Mouse (Mus musculus) forebrain, embryonic 15.5 days (tissue): ENCODE results near the gene Gsdma3. TPM values are rescaled to one million over a fixed set of nuclear protein-coding genes. Genes with fewer than 3 reads are reported as not detected.
"Not testable (repeated sequence)": the region's sequence is repeated elsewhere in the genome, so short reads cannot be mapped to it uniquely, and the experiment has no call there.

Source experiments
- ATAC-seq: fragments of 200-750 bp; cut with Nextera tagmentation; replicated peaks from 2 replicates; pipeline ENCODE4 v1.8.0; 2017; ENCODE audit warnings: mild to moderate bottlenecking, moderate TSS enrichment, moderate library complexity
- H3K27ac ChIP-seq: fragments of 300-500 bp; sonication (generic); replicated peaks from 2 replicates; pipeline ENCODE4 v1.5.1; 2015; ENCODE audit warnings: mild to moderate bottlenecking, inconsistent platforms
- H3K27me3 ChIP-seq: fragments of 300-500 bp; sonication (generic); 2 replicates; pipeline ENCODE4 v1.6.1; 2015; ENCODE audit warnings: inconsistent platforms
- H3K36me3 ChIP-seq: fragments of 300-500 bp; sonication (generic); 2 replicates; pipeline ENCODE4 v1.6.1; 2015; ENCODE audit warnings: mild to moderate bottlenecking, inconsistent platforms
- H3K4me1 ChIP-seq: fragments of 300-500 bp; sonication (generic); 2 replicates; pipeline ENCODE4 v1.6.1; 2015; ENCODE audit warnings: inconsistent platforms
- H3K4me2 ChIP-seq: fragments of 300-500 bp; sonication (generic); replicated peaks from 2 replicates; pipeline ENCODE4 v1.6.1; 2015; ENCODE audit warnings: mild to moderate bottlenecking, inconsistent platforms
- H3K4me3 ChIP-seq: fragments of 300-500 bp; sonication (generic); 2 replicates; pipeline ENCODE4 v1.5.1; 2015; ENCODE audit warnings: mild to moderate bottlenecking, inconsistent platforms
- H3K9ac ChIP-seq: fragments of 300-500 bp; sonication (generic); replicated peaks from 2 replicates; pipeline ENCODE4 v1.6.1; 2015; ENCODE audit warnings: mild to moderate bottlenecking, inconsistent platforms
- H3K9me3 ChIP-seq: fragments of 300-500 bp; sonication (generic); 2 replicates; pipeline ENCODE4 v1.6.1; 2016; ENCODE audit warnings: inconsistent platforms
- WGBS: fragments of 180-500 bp; shearing (Covaris S2); methylation state at CpG from one replicate; pipeline ENCODE4 v1.1.7; 2015; ENCODE audit warnings: mixed read lengths; 5-methylcytosine and 5-hydroxymethylcytosine counted together
- polyA plus RNA-seq: library from polyadenylated mRNA; unstranded; fragments of >200 nt; fragmentation: Nextera tagmentation; extraction: Ambion mirVana; gene quantifications from 2 replicates; pipeline ENCODE4 v1.2.1, GENCODE M21; 2015

The Gsdma3 gene
- polyA plus RNA-seq, 1 experiment from 2014 or later = not detected

DNA sequence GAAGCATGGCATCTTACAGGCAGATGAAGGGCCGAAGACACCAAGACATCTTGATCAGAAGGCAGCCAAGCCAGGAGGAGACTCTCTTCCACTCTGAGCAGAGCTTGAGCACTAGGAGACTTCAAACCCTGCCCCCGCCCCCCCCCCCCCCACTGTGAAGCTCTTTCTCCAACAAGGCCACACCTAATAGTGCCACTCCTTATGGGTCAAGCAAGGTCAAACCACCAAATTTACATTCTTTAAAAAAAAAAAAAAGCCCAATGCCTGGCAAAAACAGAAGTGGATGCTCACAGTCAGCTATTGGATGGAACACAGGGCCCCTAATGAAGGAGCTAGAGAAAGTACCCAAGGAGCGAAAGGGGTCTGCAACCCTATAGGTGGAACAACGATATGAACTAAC is 54.4 kb downstream of the Gsdma3 start:
- H3K27ac ChIP-seq, H3K4me3 ChIP-seq, H3K4me2 ChIP-seq, H3K9me3 ChIP-seq, H3K27me3 ChIP-seq, H3K9ac ChIP-seq, ATAC-seq, H3K36me3 ChIP-seq: not testable (repeated sequence)
- WGBS = 83% methylated on average over 4 of the region's 4 CpGs
- peaks cover 19% of the 10 kb centered on the region for H3K4me1 ChIP-seq

DNA sequence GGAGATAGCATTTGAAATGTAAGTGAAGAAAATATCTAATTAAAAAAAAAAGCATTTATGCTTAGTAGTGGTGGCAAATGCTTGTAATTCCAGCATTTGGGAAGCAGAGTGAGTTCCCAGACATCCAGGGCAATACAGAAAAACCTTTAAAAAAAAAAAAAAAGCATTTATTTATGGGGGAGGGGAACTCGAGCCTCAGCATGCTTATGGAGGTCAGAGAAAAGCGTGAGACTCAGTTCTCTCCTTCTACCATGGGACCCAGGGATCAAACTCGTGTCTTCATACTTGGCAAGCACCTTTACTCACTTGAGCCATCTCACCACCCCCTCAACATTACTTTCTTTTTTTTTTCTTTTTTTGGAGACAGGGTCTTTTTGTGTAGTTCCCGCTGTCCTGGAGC is 55.0 kb downstream of the Gsdma3 start:
- no peaks in the 10 kb centered on the region for H3K9me3 ChIP-seq
- no peak overlapping the region for H3K4me3 ChIP-seq
- no peak for ATAC-seq
- 85% methylated on average over 4 of the region's 4 CpGs for WGBS
- no peak overlapping the region for H3K9ac ChIP-seq
- H3K4me1 ChIP-seq = peaks cover 19% of the 10 kb centered on the region
- peaks cover 12% of the 10 kb centered on the region for H3K36me3 ChIP-seq
- H3K4me2 ChIP-seq = no peak overlapping the region
- no peak overlapping the region for H3K27ac ChIP-seq
- H3K27me3 ChIP-seq = no peaks in the 10 kb centered on the region

DNA sequence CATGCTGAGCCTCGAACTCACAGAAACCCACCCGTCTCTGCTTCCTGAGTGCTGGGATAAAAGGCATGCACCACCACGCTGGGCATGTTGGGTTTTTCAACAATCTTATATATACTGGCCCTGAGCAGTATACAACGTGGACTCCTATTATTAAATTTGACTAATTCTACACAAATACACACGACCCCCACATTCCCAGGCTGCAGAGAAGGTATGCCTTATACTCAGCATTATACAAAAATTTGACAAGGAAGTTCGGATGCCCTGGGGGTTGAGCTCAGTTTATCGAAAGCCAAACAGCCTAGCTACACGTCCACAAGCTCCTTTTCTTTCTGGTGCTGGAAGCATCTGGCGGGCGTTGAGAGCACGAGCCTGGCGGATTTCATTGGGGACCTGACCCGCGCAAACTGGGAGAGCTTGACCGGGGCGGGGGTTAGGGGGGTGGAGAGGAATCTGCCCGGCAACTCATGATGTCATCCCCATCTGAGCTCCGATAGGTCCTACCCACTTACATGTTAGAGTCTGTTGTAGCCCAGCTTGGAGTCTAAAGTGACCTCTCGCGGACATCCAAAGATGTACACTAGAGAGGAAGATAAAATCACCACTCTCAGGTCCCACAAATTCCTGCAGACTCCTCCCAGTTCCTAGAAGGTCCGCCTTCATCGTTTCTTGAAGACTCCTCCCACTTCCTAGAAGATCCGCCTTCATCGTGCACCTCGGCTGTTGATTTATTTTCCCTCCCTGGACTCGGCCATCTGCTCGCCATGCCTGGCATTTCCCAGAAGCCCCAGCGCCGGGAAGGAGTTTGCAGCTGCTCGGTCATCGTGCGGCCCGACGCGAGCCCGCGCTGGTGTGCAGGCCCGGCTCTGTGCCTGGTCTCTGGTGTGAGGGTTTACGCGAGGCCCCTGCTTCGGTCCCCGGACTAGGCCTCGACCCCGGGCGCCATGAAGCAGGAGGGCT is 55.9 kb downstream of the Gsdma3 start, which contains the start of gene Psmd3:
Gene Psmd3 (plus strand): TSS at position 769 of the 960 bp plus-strand sequence.
- H3K36me3 ChIP-seq = peaks cover 21% of the 10 kb centered on the region
- 5% methylated on average over 45 of the region's 45 CpGs for WGBS
- H3K4me1 ChIP-seq = peaks cover 19% of the 10 kb centered on the region
- H3K4me3 ChIP-seq = peak within 1 kb of the TSS; percentile 99
- peak within 1 kb of the TSS; percentile 100 for H3K9ac ChIP-seq
- H3K27me3 ChIP-seq = no peaks in the 10 kb centered on the region
- no peaks in the 10 kb centered on the region for H3K9me3 ChIP-seq
- ATAC-seq = peak; percentile 97
- peak within 1 kb of the TSS; percentile 97 for H3K4me2 ChIP-seq
- H3K27ac ChIP-seq = peak within 1 kb of the TSS; percentile 71

DNA sequence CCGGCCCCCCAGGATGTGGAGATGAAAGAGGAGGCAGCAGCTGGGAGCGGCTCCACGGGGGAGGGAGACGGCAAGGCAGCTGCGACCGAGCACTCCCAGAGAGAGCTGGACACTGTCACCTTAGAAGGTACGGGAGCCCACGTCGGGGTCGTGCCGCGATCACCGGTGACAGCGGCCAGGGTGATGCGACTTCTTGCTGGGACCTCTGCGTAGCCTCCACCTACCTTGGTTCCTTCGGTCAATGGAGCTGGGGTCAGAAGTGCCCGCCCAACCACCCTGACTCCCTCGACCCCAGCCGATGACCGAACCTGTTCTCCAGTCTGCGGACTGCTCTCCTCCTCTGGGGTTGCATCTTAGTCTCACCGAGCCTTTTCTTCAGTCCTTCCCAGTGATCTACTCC is 56.7 kb downstream of the Gsdma3 start:
- H3K4me2 ChIP-seq = peak overlapping the region; percentile 97
- H3K4me3 ChIP-seq = peak overlapping the region; percentile 99
- peak overlapping the region; percentile 100 for H3K9ac ChIP-seq
- H3K9me3 ChIP-seq = no peaks in the 10 kb centered on the region
- peaks cover 28% of the 10 kb centered on the region for H3K36me3 ChIP-seq
- peak; percentile 36 for ATAC-seq
- H3K27me3 ChIP-seq = no peaks in the 10 kb centered on the region
- H3K4me1 ChIP-seq = peaks cover 19% of the 10 kb centered on the region
- WGBS = under 1% methylated on average over 23 of the region's 23 CpGs
- H3K27ac ChIP-seq = peak overlapping the region; percentile 71

DNA sequence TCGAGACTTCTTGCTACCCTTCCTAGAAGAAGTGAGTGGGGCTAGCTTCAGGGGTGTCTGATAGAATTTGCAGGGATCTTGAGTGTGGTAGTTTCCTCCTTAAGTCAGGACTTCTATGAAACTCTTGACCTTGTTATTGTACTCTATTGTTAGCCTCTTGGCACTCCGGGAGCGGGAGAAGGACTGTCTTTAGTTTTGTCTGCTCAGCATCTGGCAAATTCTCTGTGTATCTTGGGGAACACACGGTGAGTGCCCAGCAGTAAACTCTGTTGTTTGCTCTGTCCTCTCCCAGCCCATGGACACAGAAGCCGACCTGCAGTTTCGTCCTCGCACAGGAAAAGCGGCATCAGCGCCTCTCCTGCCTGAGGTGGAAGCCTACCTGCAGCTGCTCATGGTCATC is 59.5 kb downstream of the Gsdma3 start:
- Histone ChIP-seq H3K9me3 (no peaks in the 10 kb centered on the region), H3K4me1 (peaks cover 19% of the 10 kb centered on the region), H3K27ac (no peak overlapping the region), H3K36me3 (peaks cover 52% of the 10 kb centered on the region), H3K9ac (no peak overlapping the region), H3K4me2 (no peak overlapping the region), H3K27me3 (no peaks in the 10 kb centered on the region), H3K4me3 (no peak overlapping the region)
- WGBS = 90% methylated on average over 9 of the region's 9 CpGs
- ATAC-seq = no peak

DNA sequence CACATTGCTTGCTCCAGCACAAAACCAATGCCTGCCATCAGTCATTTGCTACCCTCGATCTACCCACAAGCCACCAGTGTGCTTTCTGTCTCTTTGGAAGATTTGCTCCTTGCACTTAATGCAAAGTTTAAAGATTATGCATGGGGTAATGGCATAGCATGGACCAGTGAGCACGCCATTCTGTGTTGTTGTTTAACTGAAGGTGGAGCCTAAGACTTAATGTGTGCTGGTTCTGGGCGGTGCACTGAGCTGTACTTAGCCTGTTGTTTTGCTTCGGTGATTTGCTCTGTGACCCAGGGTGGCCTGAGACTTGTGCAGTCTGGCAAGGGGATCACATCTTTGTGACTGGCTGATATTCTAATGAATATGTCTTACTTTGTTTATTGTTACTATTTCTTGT is 60.8 kb downstream of the Gsdma3 start:
- H3K4me1 ChIP-seq = peaks cover 14% of the 10 kb centered on the region
- H3K9me3 ChIP-seq = no peaks in the 10 kb centered on the region
- no peak overlapping the region for H3K4me3 ChIP-seq
- ATAC-seq = no peak
- H3K27me3 ChIP-seq = no peaks in the 10 kb centered on the region
- H3K9ac ChIP-seq = no peak overlapping the region
- H3K4me2 ChIP-seq = no peak overlapping the region
- H3K27ac ChIP-seq = no peak overlapping the region
- WGBS = 91% methylated on average over 4 of the region's 4 CpGs
- peaks cover 65% of the 10 kb centered on the region for H3K36me3 ChIP-seq

Other genes starting within 250 kb of the Gsdma3 start
- gene Tcap, start 242.5 kb upstream of the Gsdma3 start, polyA plus RNA-seq = 0.18 and 0.20 TPM in 2 replicates
- gene Pnmt, start 239.9 kb upstream of the Gsdma3 start, polyA plus RNA-seq = 0.42 and 0.70 TPM in 2 replicates
- gene Pgap3, start 225.9 kb upstream of the Gsdma3 start, polyA plus RNA-seq = 6.5 and 7.7 TPM in 2 replicates
- 6.1 and 6.2 TPM in 2 replicates for gene Erbb2, start 213.9 kb upstream of the Gsdma3 start, polyA plus RNA-seq
- 259 and 263 TPM in 2 replicates for gene Mien1, start 187.4 kb upstream of the Gsdma3 start, polyA plus RNA-seq
- 0.42 and 0.61 TPM in 2 replicates for gene Grb7, start 180.0 kb upstream of the Gsdma3 start, polyA plus RNA-seq
- 0.10 TPM in 1 of 2 replicates, not detected in the other for gene Ikzf3, start 80.3 kb upstream of the Gsdma3 start, polyA plus RNA-seq
- 0.10 TPM in 1 of 2 replicates, not detected in the other for gene Zpbp2, start 75.3 kb upstream of the Gsdma3 start, polyA plus RNA-seq
- 106 and 115 TPM in 2 replicates for gene Ormdl3, start 39.0 kb upstream of the Gsdma3 start, polyA plus RNA-seq
- not detected in 2 replicates for gene Lrrc3c, start 28.1 kb upstream of the Gsdma3 start, polyA plus RNA-seq
- gene Gm12355, start 699 bp upstream of the Gsdma3 start, polyA plus RNA-seq = 0.52 and 0.83 TPM in 2 replicates
- not detected in 2 replicates for gene Gsdma2, start 20.4 kb downstream of the Gsdma3 start, polyA plus RNA-seq
- gene Gsdma, start 38.0 kb downstream of the Gsdma3 start, polyA plus RNA-seq = not detected in 2 replicates
- gene Psmd3, start 56.2 kb downstream of the Gsdma3 start, polyA plus RNA-seq = 209 and 213 TPM in 2 replicates
- not detected in 2 replicates for gene Csf3, start 74.9 kb downstream of the Gsdma3 start, polyA plus RNA-seq
- gene Med24, start 103.1 kb downstream of the Gsdma3 start, polyA plus RNA-seq = 85.1 and 93.6 TPM in 2 replicates
- gene Thra, start 114.3 kb downstream of the Gsdma3 start, polyA plus RNA-seq = 164 and 166 TPM in 2 replicates
- gene Nr1d1, start 149.0 kb downstream of the Gsdma3 start, polyA plus RNA-seq = 3.6 TPM in 2 replicates
- gene Msl1, start 169.2 kb downstream of the Gsdma3 start, polyA plus RNA-seq = 30.2 and 31.7 TPM in 2 replicates
- 53.5 and 53.9 TPM in 2 replicates for gene Casc3, start 178.5 kb downstream of the Gsdma3 start, polyA plus RNA-seq
- gene Rapgefl1, start 210.4 kb downstream of the Gsdma3 start, polyA plus RNA-seq = 4.2 and 5.8 TPM in 2 replicates
- gene Wipf2, start 237.3 kb downstream of the Gsdma3 start, polyA plus RNA-seq = 4.4 and 5.1 TPM in 2 replicates